Mouse (Mus musculus) kidney, adult 18-20 months (tissue): ENCODE measurements at regions not wholly inside any gene's neighbourhood (a gene's known extent, or its start where the extent isn't known, plus 50 kb on each side); places are given as distances from the start of the nearest gene placed in this dataset.
A peak's percentile ranks its signal among the peaks of the same experiment; 100 is the strongest.

Experiments
- DNase-seq: peaks from one replicate; pipeline ENCODE4 v3.0.0; 2021

DNA sequence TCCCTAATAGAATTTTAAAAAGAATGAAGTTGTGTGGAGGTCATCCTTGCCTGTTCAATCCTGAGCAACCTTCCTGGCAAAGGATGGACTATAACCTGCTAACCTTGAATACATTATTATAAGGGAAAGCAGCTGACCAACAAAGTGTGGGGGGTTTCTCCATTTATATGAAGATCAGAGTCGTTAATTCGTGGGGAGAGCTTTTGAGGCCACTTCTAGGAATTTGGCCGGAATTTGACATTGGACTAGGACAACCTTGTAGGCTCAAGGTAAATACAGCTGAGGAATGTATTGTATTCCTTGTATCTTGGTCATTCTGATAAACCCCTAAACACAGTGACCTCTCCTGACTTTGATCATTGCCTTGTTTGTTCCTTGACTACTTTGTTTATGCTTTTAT lies 56.9 kb downstream of the Klf4 start:
- no peak for DNase-seq

GRCm38 (mm10) chr4:55474044-55474788 lies 58.0 kb downstream of the Klf4 start:
- no peak for DNase-seq

- no peak for DNase-seq
These were observed 59.6 kb downstream of the Klf4 start for GRCm38 (mm10) chr4:55472649-55473048.

DNA sequence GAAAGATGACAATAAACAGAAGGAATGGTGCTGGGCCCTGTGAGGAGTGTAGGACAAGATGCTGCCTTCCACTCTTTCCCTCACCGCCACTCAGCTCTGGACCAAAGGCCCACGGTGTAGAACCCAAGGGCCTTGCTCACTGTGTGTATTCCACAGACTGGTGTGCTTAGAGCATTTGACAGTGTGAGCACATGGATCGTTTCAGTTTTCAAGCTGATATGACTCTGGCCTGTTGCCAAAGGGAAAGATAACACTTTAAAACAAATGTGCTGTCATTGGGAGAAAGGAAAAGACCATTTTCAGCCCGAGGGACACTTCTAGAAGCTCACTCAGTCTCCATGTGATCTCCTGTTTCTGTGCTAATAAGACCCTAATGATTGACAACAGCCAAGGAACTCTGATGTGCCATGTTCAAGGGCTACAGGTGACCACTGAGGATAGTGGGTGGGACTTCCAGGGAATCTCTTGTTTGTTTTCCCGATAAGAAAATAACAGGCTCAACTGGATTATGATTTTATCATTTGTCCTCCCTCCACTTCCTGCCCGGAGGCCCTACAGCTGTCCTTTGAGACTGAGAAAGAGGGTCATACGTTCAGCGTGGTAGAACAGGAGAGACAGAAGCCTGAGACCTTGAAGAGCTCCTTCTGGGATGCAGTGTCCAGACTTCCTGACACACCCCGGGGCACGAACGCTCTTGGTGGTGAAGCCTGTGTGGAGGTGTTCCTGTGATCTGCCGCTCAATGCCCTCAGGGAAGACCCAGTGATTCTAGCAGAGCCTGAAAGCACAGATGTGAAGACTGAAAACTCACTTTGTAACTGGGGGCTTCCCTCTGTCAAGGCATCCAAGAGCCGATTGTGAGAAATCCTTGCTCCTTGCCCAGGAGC lies 61.2 kb downstream of the Klf4 start:
- DNase-seq, result peak; percentile 6

DNA sequence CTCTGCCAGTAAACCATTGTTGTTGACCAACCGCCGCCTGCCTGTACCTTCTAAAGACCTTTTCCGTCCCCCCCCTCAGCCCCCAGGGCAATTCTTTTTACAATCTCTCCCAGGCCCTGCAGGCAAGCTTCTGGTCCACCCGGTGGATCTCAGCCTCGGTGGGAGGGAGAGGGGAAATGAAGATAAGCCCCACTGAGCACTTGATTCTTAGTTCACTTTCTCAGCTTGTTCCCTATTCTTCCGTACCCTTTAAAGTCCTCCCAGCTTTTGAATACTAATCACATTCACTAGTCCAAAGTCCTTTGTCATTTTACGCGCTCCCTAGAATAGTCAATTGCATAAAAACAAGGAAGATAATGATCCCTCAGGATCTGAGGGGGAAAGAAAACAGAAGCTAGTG lies 68.1 kb downstream of the Klf4 start:
- no peak for DNase-seq

DNA sequence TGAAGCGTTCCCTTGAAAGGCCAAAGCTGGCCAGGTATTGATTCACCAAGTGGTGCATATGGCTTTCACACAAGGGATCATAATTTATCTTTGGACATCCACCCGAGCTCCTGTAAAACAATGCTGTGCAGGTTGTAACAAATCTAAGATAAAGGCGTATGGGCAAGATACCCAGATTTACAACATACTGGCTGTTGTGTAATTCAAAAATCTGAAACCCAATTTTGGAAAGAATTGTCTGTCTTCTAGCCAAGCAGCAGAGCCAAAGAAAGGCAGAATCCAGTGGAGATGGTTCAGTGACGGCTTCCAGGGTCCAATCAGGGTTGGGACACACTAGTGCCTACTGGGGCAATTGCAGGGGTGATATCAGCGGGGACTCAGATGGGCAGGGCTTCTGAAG lies 70.3 kb downstream of the Klf4 start:
- no peak for DNase-seq

GRCm38 (mm10) chr4:55453902-55454301 lies 78.4 kb downstream of the Klf4 start:
- DNase-seq, result no peak

GRCm38 (mm10) chr4:55452546-55452945 lies 79.7 kb downstream of the Klf4 start:
- no peak for DNase-seq

GRCm38 (mm10) chr4:55451711-55452110 lies 80.6 kb downstream of the Klf4 start:
- no peak for DNase-seq

- DNase-seq, result no peak
These were observed 81.2 kb downstream of the Klf4 start for GRCm38 (mm10) chr4:55451026-55451425.

- no peak for DNase-seq
These were observed 88.8 kb downstream of the Klf4 start for GRCm38 (mm10) chr4:55443489-55443888.

- no peak for DNase-seq
These were observed 90.2 kb downstream of the Klf4 start for GRCm38 (mm10) chr4:55442098-55442497.
